Mouse (Mus musculus) forebrain, embryonic 15.5 days (tissue): ENCODE results near the gene Fam189a2. TPM values are rescaled to one million over a fixed set of nuclear protein-coding genes. Genes with fewer than 3 reads are reported as not detected.

Source experiments
- polyA plus RNA-seq: library from polyadenylated mRNA; unstranded; fragments of >200 nt; fragmentation: Nextera tagmentation; extraction: Ambion mirVana; gene quantifications from 2 replicates; pipeline ENCODE4 v1.2.1, GENCODE M21; 2015

Fam189a2 gene
- polyA plus RNA-seq, 1 experiment from 2014 or later: 0.48 TPM

Other genes starting within 250 kb of the Fam189a2 start
- gene Tjp2, start 194.0 kb upstream of the Fam189a2 start, polyA plus RNA-seq: 11.9 and 13.9 TPM in 2 replicates
- 43.4 and 49.4 TPM in 2 replicates for gene Fxn, start 249.6 kb upstream of the Fam189a2 start, polyA plus RNA-seq